In the genomic region with DNA sequence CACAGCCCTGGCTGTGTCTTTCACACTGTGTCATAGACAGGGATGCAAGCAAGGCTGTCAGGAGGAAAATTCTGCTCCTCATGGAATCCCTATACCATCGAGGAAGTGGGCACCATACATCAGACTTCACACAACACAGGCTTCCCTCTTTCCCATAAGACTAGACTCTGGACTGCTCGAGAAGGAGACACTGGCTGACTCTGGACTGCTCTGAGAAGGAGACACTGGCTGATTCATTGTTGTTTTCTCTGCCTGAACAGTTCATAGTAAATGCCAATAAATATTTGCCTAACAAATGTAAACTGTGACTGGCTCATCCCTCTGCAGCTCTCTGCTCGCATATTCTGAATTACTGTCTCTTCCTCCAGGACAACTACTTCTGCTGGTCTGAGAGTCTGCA, we compare ENCODE assay signal across 27 mouse cellular contexts.
DNase-seq lines count a peak whose midpoint lies in the region; ATAC-seq and TF ChIP-seq lines count a peak whose summit lies in the region.
"Had no signal": no experiment of that assay in that cellular context is flagged by ENCODE, and none has a peak within 500 bp of the region (broad histone marks: within the 10 kb centered on the region; RNA-seq: fewer than 3 reads in every experiment).

No protein-coding gene starts in this region.

- 0 out of 2 replicates have a peak, but pooled peaks cover 4% of the 10 kb centered on the region for H3K27me3 ChIP-seq in intestine, embryonic 14.5 days (replicated peaks; ENCODE audit: control insufficient read depth, insufficient read depth, low read length)
- H3K27me3 ChIP-seq in intestine, postnatal 0 days (replicated peaks; ENCODE audit: control insufficient read depth, insufficient read depth, low read length): no peaks in the 10 kb centered on the region
- H3K27me3 ChIP-seq in lung, embryonic 16.5 days (ENCODE audit: control insufficient read depth, insufficient read depth, low read depth, low read length): no peaks in the 10 kb centered on the region; the same call in 1 of the 2 replicates
- H3K27me3 ChIP-seq in intestine, embryonic 15.5 days (replicated peaks): no peaks in the 10 kb centered on the region
- H3K27me3 ChIP-seq: embryonic facial prominence, embryonic 12.5 days; embryonic facial prominence, embryonic 15.5 days; heart, embryonic 12.5 days; heart, embryonic 15.5 days; hindbrain, embryonic 13.5 days; Patski had no signal

- no peak for ATAC-seq in intestine, embryonic 14.5 days (replicated peaks; ENCODE audit: low FRiP score, low TSS enrichment, low read depth)
- ATAC-seq in intestine, postnatal 0 days: no peak
- peak; percentile 54; the same call in 1 of the 2 replicates for ATAC-seq in lung, embryonic 16.5 days (ENCODE audit: low read depth)
- 0 out of 2 replicates have a peak, but pooled peaks have one; percentile 34 for ATAC-seq in intestine, embryonic 15.5 days
- ATAC-seq: forebrain, embryonic 14.5 days; forebrain, postnatal 0 days; hindbrain, embryonic 16.5 days; Patski had no signal

- H3K36me3 ChIP-seq in intestine, embryonic 14.5 days (ENCODE audit: control insufficient read depth, insufficient read depth, low read length): no peaks in the 10 kb centered on the region
- H3K36me3 ChIP-seq in intestine, postnatal 0 days (ENCODE audit: control insufficient read depth, insufficient read depth): no peaks in the 10 kb centered on the region
- H3K36me3 ChIP-seq in lung, embryonic 16.5 days (ENCODE audit: control insufficient read depth, insufficient read depth, low read length): no peaks in the 10 kb centered on the region
- no peaks in the 10 kb centered on the region for H3K36me3 ChIP-seq in intestine, embryonic 15.5 days
- H3K36me3 ChIP-seq: embryonic facial prominence, embryonic 12.5 days; embryonic facial prominence, embryonic 15.5 days; heart, embryonic 12.5 days; heart, embryonic 15.5 days; hindbrain, embryonic 10.5 days; hindbrain, embryonic 13.5 days had no signal

- no peaks in the 10 kb centered on the region for H3K9me3 ChIP-seq in intestine, embryonic 14.5 days (ENCODE audit: control insufficient read depth, low read length)
- H3K9me3 ChIP-seq in intestine, postnatal 0 days (ENCODE audit: control insufficient read depth): no peaks in the 10 kb centered on the region
- H3K9me3 ChIP-seq in lung, embryonic 16.5 days (ENCODE audit: control insufficient read depth, low read length): no peaks in the 10 kb centered on the region
- H3K9me3 ChIP-seq in intestine, embryonic 15.5 days: no peaks in the 10 kb centered on the region
- H3K9me3 ChIP-seq: embryonic facial prominence, embryonic 12.5 days; embryonic facial prominence, embryonic 15.5 days; heart, embryonic 12.5 days; heart, embryonic 15.5 days; hindbrain, embryonic 13.5 days had no signal

- WGBS in intestine, embryonic 14.5 days: 32% methylated on average over 3 of the region's 3 CpGs
- 40% methylated on average over 3 of the region's 3 CpGs for WGBS in intestine, postnatal 0 days
- 37% methylated on average over 3 of the region's 3 CpGs for WGBS in lung, embryonic 16.5 days
- WGBS in intestine, embryonic 15.5 days: 26% methylated on average over 3 of the region's 3 CpGs

- H3K27ac ChIP-seq in intestine, embryonic 14.5 days (ENCODE audit: low read depth): 0 out of 2 replicates have a peak overlapping the region, but pooled peaks have one; percentile 27
- no peak overlapping the region for H3K27ac ChIP-seq in intestine, postnatal 0 days (ENCODE audit: low read depth, low read length)
- H3K27ac ChIP-seq in lung, embryonic 16.5 days (ENCODE audit: low read length): no peak overlapping the region
- no peak overlapping the region for H3K27ac ChIP-seq in intestine, embryonic 15.5 days
- H3K27ac ChIP-seq: embryonic facial prominence, embryonic 12.5 days; embryonic facial prominence, embryonic 15.5 days; gastrocnemius, adult 2 months; heart, embryonic 15.5 days; hindbrain, embryonic 10.5 days; hindbrain, embryonic 13.5 days had no signal

- no peaks in the 10 kb centered on the region; the same call in 1 of the 2 replicates for H3K4me1 ChIP-seq in intestine, embryonic 14.5 days (replicated peaks; ENCODE audit: control insufficient read depth, insufficient read depth, low read length)
- no peaks in the 10 kb centered on the region for H3K4me1 ChIP-seq in intestine, postnatal 0 days (replicated peaks; ENCODE audit: control insufficient read depth, insufficient read depth, low read length)
- H3K4me1 ChIP-seq in lung, embryonic 16.5 days (replicated peaks; ENCODE audit: control insufficient read depth, insufficient read depth, low read length): 0 out of 2 replicates have a peak, but pooled peaks cover 3% of the 10 kb centered on the region
- no peaks in the 10 kb centered on the region for H3K4me1 ChIP-seq in intestine, embryonic 15.5 days (replicated peaks)
- H3K4me1 ChIP-seq: embryonic facial prominence, embryonic 12.5 days; heart, embryonic 12.5 days; heart, embryonic 15.5 days; hindbrain, embryonic 13.5 days had no signal

- DNase-seq in intestine, embryonic 14.5 days (ENCODE audit: low spot score): peak; percentile 48
- no peak for DNase-seq in lung, postnatal 25 days (ENCODE audit: low spot score)
- no peak for DNase-seq in heart, adult 8-10 months (ENCODE audit: low spot score)
- DNase-seq: adrenal gland, adult 2 months; adrenal gland, postnatal 14 days; cerebellum, adult 11 months; cerebellum, adult 2 months; cerebellum, adult 9-11 months; cerebellum, postnatal 25 days; forebrain, postnatal 0 days; gastrocnemius, adult 2 months; gastrocnemius, postnatal 14 days; heart, adult 11 months; heart, postnatal 10 days; heart, postnatal 36 days had no signal

- TF ChIP-seq CTCF in intestine, postnatal 0 days (IDR thresholded peaks at IDR 0.05; ENCODE audit: low read depth): no peak

- no peak overlapping the region for H3K9ac ChIP-seq in intestine, embryonic 14.5 days (ENCODE audit: low read length)
- no peak overlapping the region for H3K9ac ChIP-seq in intestine, postnatal 0 days (ENCODE audit: low read depth, low read length)
- H3K9ac ChIP-seq in lung, embryonic 16.5 days (ENCODE audit: low read length): no peak overlapping the region
- no peak overlapping the region for H3K9ac ChIP-seq in intestine, embryonic 15.5 days
- H3K9ac ChIP-seq: embryonic facial prominence, embryonic 12.5 days; embryonic facial prominence, embryonic 15.5 days; forebrain, postnatal 0 days; heart, embryonic 12.5 days; heart, embryonic 15.5 days; hindbrain, embryonic 13.5 days had no signal

- H3K4me2 ChIP-seq in intestine, embryonic 14.5 days (ENCODE audit: low read length): no peak overlapping the region
- no peak overlapping the region for H3K4me2 ChIP-seq in intestine, postnatal 0 days (replicated peaks; ENCODE audit: low read depth)
- H3K4me2 ChIP-seq in lung, embryonic 16.5 days (ENCODE audit: low read depth, low read length): no peak overlapping the region
- no peak overlapping the region for H3K4me2 ChIP-seq in intestine, embryonic 15.5 days (replicated peaks)
- H3K4me2 ChIP-seq: embryonic facial prominence, embryonic 12.5 days; embryonic facial prominence, embryonic 15.5 days; heart, embryonic 12.5 days; heart, embryonic 15.5 days; hindbrain, embryonic 13.5 days had no signal

- no peak overlapping the region for H3K4me3 ChIP-seq in intestine, embryonic 14.5 days (ENCODE audit: low read depth, low read length)
- H3K4me3 ChIP-seq in intestine, postnatal 0 days (ENCODE audit: low read depth, low read length): no peak overlapping the region
- no peak overlapping the region for H3K4me3 ChIP-seq in lung, embryonic 16.5 days (ENCODE audit: low read length)
- H3K4me3 ChIP-seq in intestine, embryonic 15.5 days (replicated peaks): no peak overlapping the region
- H3K4me3 ChIP-seq: embryonic facial prominence, embryonic 12.5 days; embryonic facial prominence, embryonic 15.5 days; gastrocnemius, adult 2 months; heart, embryonic 12.5 days; heart, embryonic 15.5 days; hindbrain, embryonic 10.5 days; hindbrain, embryonic 13.5 days had no signal

Comparison
In these comparisons a context has a peak if more than half of its experiments do, and no peak if none do; other contexts are left out.
1. ATAC-seq: peak in lung, embryonic 16.5 days (single experiment) and intestine, embryonic 15.5 days (single experiment); none in intestine, embryonic 14.5 days (single experiment) and intestine, postnatal 0 days (single experiment).